Mouse (Mus musculus) heart, embryonic 10.5 days (tissue): ENCODE data around the gene Tnfrsf14. TPM values are rescaled to one million over a fixed set of nuclear protein-coding genes. Genes with fewer than 3 reads are reported as not detected.

Experiments
- DNase-seq: peaks from one replicate; pipeline ENCODE4 v3.0.0-alpha.2; 2017; ENCODE audit warnings: low spot score
- H3K27ac ChIP-seq: fragments of 300-500 bp; sonication (generic); 2 replicates; pipeline ENCODE4 v1.5.1; 2016; ENCODE audit warnings: mild to moderate bottlenecking
- H3K27me3 ChIP-seq: fragments of 300-500 bp; sonication (generic); 2 replicates; pipeline ENCODE4 v1.6.1; 2016; ENCODE audit warnings: mild to moderate bottlenecking; ENCODE audit not compliant: poor library complexity, insufficient read depth, severe bottlenecking
- H3K36me3 ChIP-seq: fragments of 300-500 bp; sonication (generic); 2 replicates; pipeline ENCODE4 v1.6.1; 2016; ENCODE audit warnings: mild to moderate bottlenecking, moderate library complexity
- H3K4me1 ChIP-seq: fragments of 300-500 bp; sonication (generic); 2 replicates; pipeline ENCODE4 v1.6.1; 2016; ENCODE audit warnings: mild to moderate bottlenecking
- H3K4me3 ChIP-seq: fragments of 300-500 bp; sonication (generic); 2 replicates; pipeline ENCODE4 v1.5.1; 2016; ENCODE audit warnings: mild to moderate bottlenecking, moderate library complexity
- H3K9me3 ChIP-seq: fragments of 300-500 bp; sonication (generic); 2 replicates; pipeline ENCODE4 v1.6.1; 2016; ENCODE audit warnings: mild to moderate bottlenecking, moderate library complexity
- WGBS: fragments of 180-500 bp; shearing (Covaris S2); methylation state at CpG from one replicate; pipeline ENCODE4 v1.1.7; 2016; 5-methylcytosine and 5-hydroxymethylcytosine counted together
- polyA plus RNA-seq: library from polyadenylated mRNA; unstranded; fragments of >200 nt; fragmentation: Nextera tagmentation; extraction: Ambion mirVana; gene quantifications from 2 replicates; pipeline ENCODE4 v1.2.1, GENCODE M21; 2016

Tnfrsf14 gene
- polyA plus RNA-seq, 1 experiment from 2014 or later = 1.6 TPM

DNA sequence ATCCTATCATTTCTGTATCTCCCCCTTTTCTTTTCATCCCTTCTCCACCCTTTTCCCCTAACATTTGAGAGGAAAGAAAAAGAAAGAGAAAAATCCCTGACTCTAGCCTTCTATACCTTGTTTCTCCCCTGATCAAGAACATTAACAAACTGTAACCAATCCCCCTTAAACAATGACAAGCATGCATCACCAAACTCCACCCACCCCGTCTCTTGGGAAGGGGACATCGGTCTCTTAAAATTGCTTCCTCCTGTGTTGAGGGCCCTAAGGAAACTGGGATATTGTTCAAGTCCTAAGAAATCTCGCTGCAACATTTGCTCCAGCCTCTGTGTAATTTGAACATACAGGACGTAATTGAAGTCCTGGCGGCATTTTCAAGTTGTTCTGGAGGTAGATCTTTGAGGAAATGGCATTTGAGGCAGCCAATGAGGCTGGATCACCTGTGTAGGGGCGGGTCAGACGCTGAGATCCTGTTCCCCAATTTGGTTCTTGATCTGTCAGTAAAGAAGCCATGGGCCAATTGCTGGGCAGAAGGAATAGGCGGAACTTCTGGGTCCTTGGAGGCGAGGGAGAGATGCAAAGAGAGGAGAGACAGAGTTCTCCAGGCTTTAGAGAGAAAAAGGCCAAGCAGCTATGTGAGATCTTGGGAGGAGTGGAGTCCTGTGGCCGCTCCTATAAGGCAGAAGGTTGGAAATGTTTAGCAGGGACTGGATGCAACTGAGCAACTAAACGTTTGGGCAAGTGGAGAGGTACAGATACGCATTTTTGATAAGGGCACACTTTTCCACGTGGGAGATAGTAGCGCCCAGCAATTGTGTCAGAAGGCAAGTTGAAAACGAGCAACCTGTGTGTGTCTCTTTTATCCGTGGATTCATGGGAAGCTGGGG, 23.9 kb downstream of the Tnfrsf14 start:
- no peaks in the 10 kb centered on the region for H3K9me3 ChIP-seq
- H3K27ac ChIP-seq = peak overlapping the region; percentile 83
- peak overlapping the region; percentile 61 for H3K4me3 ChIP-seq
- H3K27me3 ChIP-seq = 0 out of 2 replicates have a peak, but pooled peaks cover 6% of the 10 kb centered on the region
- DNase-seq = peak; percentile 95
- H3K4me1 ChIP-seq = peaks cover 12% of the 10 kb centered on the region
- H3K36me3 ChIP-seq = no peaks in the 10 kb centered on the region
- WGBS = 1% methylated on average over 16 of the region's 16 CpGs

DNA sequence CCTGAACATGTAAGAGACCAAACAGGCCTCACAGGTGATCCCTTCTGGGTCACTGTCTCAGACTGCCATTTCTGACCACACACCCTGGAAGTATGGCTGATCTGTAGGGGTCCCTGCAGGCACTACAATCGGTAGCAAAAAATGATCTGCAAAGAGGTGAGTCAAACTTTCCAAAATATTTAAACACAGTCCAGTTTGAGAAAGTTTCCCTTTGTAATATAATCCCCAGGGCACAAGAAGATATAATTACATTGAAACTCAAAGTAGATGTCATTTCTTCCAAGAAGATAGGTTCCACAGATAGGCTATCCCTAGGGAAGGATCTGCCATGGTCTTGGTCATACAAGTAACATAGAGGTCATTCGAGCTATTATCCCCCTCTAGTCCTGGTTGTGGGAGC, 26.0 kb downstream of the Tnfrsf14 start:
- no peak overlapping the region for H3K4me3 ChIP-seq
- WGBS = 84% methylated on average over 2 of the region's 2 CpGs
- no peak overlapping the region for H3K27ac ChIP-seq
- H3K9me3 ChIP-seq = no peaks in the 10 kb centered on the region
- no peaks in the 10 kb centered on the region for H3K36me3 ChIP-seq
- H3K4me1 ChIP-seq = peaks cover 19% of the 10 kb centered on the region
- H3K27me3 ChIP-seq = peaks cover 15% of the 10 kb centered on the region; the same call in 1 of the 2 replicates
- DNase-seq = no peak

DNA sequence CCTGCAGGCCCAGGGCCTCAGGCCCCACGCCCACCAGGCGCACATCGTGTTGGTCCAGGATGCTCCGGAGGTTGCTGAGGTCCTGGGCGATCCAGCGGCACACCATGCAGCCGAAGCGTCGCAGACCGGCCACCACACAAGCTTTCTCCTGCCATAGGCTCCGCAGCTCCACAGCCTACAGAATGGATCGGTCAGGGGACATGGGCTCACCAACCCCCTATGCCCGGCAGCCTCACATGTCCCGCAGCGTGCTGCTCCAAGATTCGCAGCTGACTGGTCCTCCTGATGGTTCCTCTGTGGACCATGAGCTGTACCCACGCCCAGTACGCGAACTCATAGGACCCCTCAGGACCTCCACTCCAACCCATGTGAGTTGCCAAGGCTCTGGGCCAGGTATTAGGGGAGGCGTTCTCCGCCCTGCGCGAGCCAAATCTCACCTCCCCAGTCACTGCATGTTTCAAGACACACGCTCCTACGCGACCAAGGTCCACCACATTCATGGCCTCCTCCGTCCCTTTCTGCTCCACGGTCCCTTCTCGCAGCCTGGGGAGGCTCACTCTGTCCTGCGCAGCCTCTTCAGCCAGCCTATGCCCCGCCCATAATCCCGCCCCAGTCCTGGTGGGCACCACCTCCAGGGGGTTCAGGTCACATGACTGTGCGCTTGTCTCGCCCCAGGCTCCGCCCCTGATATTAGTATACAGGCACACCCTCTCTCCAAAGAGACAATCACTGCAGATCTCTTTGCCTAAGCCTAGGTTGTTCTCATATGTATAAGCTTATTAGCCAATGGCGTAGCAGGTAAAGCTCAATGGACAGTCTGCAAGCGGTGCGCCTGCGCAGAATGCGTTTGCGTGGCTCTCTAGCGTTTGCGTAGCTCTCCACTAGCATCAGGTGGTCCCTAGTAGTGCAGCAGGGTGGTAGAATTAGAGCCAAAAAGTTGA, 29.6 kb downstream of the Tnfrsf14 start, which contains the start of gene Fam213b:
TSS of gene Fam213b (minus strand) at position 630 of the 941 bp plus-strand sequence.
- Histone ChIP-seq H3K27ac (peak within 1 kb of the TSS; percentile 80), H3K4me1 (peaks cover 13% of the 10 kb centered on the region)

DNA sequence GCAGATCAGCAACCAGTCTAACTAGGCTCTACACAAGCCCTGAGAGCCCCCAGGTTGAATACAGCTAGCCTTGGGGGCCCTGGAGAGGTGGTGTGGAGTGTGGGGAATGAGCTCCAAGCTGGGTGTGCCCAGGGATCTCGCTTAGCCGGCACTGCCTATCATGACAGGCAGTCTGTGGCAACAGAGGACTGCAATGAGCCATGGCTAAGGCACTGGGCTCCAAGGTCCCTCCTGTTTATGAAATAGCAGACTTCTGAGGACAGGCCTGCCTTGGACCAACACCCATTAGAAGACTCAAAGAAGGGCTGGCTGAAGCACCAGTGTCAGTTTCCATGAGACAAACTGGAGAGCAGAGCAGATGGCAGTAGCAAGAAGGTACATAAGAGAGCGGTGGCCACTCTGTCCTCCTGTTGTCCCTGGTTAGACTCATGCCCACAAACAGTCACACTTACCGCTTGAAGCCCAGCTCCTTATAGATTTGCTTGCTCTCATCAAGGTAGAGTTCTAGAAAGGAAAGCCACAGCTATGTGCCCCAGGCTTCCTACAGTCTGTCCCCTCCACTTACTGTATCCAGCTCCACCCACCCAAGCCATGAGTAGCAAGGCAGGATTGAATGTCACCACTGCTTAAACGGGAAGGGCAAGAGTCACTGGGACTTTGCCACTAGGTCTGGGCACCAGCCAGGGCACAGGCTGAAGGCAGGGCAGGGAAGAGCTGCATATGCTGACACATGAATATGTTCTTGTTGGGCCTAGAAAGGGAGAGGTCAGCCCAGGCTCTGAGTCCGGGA, 30.5 kb downstream of the Tnfrsf14 start:
- DNase-seq = no peak
- 70% methylated on average over 6 of the region's 6 CpGs for WGBS
- Histone ChIP-seq H3K36me3 (no peaks in the 10 kb centered on the region), H3K4me1 (peaks cover 13% of the 10 kb centered on the region), H3K9me3 (no peaks in the 10 kb centered on the region), H3K27me3 (peaks cover 57% of the 10 kb centered on the region), H3K4me3 (peak overlapping the region; percentile 66), H3K27ac (peak overlapping the region; percentile 80; the same call in 1 of the 2 replicates)

More for the DNA sequence above, 29.6 kb downstream of the Tnfrsf14 start, which contains the start of gene Fam213b:
- peaks cover 50% of the 10 kb centered on the region for H3K27me3 ChIP-seq
- H3K4me3 ChIP-seq = peak within 1 kb of the TSS; percentile 66
- DNase-seq = peak; percentile 97
- no peaks in the 10 kb centered on the region for H3K9me3 ChIP-seq
- WGBS = 2% methylated on average over 43 of the region's 43 CpGs
- H3K36me3 ChIP-seq = no peaks in the 10 kb centered on the region

DNA sequence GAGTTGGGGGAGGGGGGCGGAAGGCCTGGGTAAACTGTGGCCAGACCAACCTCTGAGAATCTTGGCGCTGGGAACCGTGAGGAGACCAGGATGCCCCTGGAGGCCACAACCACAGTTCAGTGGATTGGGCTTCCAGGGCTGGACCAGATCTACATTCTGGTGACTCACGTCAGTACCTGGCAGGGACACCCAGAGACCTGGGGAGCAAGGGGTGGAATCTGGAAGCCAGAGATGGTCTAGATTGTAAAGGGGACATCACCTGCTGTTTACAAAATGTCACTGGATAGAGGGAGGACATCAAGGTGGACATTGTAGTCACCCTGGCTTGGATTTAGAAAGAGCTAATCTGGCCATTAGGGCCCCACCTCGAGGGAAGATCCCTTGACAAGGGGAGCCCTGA, 32.8 kb downstream of the Tnfrsf14 start:
- no peaks in the 10 kb centered on the region for H3K36me3 ChIP-seq
- no peak for DNase-seq
- H3K4me3 ChIP-seq = no peak overlapping the region
- H3K4me1 ChIP-seq = peaks cover 13% of the 10 kb centered on the region
- H3K27ac ChIP-seq = no peak overlapping the region
- no peaks in the 10 kb centered on the region for H3K9me3 ChIP-seq
- 75% methylated on average over 5 of the region's 5 CpGs for WGBS
- H3K27me3 ChIP-seq = peaks cover 73% of the 10 kb centered on the region

DNA sequence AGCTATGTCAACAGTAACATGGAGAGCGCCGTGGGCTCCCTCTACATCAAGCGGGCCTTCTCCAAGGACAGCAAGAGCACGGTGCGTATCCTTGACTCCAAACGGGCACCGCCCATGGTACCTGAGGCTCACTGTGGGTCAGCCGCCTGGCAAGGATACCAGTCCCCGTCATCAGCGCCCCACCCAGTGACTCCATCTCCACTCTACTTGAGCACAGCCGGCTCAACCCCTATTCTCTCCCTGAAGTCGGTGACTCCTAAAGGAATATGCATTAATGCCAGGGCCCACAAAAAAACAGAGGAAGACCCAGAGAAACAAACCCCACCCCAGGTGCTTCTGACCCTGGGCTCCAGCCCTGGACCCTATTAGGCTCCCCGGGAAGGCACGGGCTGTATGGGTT, 37.5 kb downstream of the Tnfrsf14 start:
- Histone ChIP-seq H3K36me3 (no peaks in the 10 kb centered on the region), H3K4me3 (no peak overlapping the region), H3K27ac (no peak overlapping the region), H3K9me3 (no peaks in the 10 kb centered on the region), H3K27me3 (peaks cover 65% of the 10 kb centered on the region), H3K4me1 (peaks cover 7% of the 10 kb centered on the region; the same call in 1 of the 2 replicates)
- WGBS = 79% methylated on average over 14 of the region's 14 CpGs
- DNase-seq = no peak

DNA sequence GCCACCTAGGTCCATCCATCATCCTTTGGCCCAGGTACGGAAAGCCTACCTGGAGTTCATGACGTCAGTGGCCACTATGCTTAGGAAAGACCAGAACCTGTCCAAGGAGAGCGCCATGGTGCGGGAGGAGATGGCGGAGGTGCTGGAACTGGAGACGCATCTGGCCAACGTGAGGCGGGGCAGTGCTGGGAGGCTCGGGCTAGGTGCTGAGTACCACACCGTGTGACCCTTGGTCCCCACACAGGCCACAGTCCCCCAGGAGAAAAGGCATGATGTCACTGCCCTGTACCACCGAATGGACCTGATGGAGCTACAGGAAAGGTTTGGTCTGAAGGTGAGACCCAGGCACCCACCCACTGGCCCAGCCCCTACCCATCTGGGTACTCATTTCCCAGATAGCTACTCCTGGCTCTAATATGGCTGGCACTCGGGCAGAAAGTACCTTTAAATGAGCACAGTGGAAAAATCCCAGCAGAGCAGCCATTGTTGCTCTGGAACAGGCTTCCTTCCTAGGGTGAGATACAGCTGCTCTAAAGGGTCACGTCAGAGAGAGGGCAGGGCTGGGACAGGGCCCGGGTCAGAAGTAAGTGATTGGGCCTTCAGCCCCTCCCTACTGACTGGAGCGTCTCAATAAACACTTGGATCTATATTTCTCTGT, 40.6 kb downstream of the Tnfrsf14 start:
- Histone ChIP-seq H3K27ac (no peak overlapping the region), H3K4me1 (peaks cover 7% of the 10 kb centered on the region; the same call in 1 of the 2 replicates), H3K4me3 (no peak overlapping the region), H3K36me3 (no peaks in the 10 kb centered on the region), H3K9me3 (no peaks in the 10 kb centered on the region), H3K27me3 (peaks cover 57% of the 10 kb centered on the region)
- DNase-seq = no peak
- 78% methylated on average over 15 of the region's 15 CpGs for WGBS

DNA sequence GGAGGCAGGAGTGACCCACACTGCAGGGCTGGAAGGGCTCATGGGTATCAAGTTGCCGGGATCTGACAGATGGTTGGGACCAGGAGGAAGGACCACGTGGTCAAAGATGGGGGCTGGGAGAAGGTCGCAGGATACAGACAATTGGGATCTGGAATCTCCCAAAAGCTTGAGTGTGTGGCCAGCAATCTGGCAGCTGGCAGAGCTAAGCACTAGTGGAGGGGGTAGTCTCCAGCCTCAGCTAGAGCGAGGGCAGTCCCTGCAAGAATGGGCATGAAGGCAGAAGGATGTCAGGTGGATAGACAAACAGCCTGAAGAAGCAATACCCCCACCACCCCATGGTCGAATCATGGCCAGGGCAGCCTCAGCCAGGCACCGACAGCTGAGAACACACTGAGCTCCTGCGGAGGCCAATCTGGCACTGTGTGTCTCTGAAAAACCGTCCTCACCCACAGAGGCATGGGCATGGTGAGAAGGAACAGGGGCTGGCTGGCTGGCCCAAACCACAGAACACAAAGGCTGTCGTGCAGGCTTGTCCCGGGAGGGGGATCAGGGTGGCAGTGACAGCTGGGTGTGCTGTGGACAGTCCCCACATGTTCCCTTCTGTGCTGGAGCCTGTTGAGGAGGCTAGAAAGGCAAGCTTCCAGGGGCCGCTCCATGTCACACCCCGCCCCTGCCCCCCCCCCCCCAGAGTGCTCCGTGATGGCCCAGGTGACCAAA, 41.3 kb downstream of the Tnfrsf14 start:
- no peak for DNase-seq
- H3K27me3 ChIP-seq = peaks cover 58% of the 10 kb centered on the region
- H3K9me3 ChIP-seq = no peaks in the 10 kb centered on the region
- H3K36me3 ChIP-seq = no peaks in the 10 kb centered on the region
- H3K4me3 ChIP-seq = no peak overlapping the region
- WGBS = 62% methylated on average over 13 of the region's 13 CpGs
- H3K27ac ChIP-seq = 0 out of 2 replicates have a peak overlapping the region, but pooled peaks have one; percentile 4
- H3K4me1 ChIP-seq = peaks cover 7% of the 10 kb centered on the region; the same call in 1 of the 2 replicates

DNA sequence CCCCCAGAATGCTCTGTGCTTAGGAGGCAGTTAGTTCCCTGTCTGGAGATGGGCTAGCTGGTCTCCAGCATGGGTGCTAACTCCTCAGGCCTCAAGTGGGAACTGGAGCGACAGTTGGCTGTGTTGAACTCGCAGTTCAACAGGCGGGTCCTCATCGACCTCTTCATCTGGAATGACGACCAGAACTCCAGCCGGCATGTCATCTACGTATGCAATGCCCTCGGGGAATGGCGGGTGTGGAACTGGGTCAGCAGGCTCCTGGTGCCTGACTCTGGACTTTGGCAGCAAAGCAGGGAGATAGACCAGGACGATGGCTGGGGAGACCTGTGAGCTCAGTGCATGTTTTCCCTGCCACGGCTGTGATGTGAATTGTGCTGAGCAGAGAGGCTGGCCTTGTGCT, 42.9 kb downstream of the Tnfrsf14 start:
- no peaks in the 10 kb centered on the region for H3K9me3 ChIP-seq
- WGBS = 80% methylated on average over 11 of the region's 11 CpGs
- no peaks in the 10 kb centered on the region for H3K36me3 ChIP-seq
- H3K27ac ChIP-seq = no peak overlapping the region
- no peak overlapping the region for H3K4me3 ChIP-seq
- DNase-seq = no peak
- peaks cover 18% of the 10 kb centered on the region for H3K4me1 ChIP-seq
- H3K27me3 ChIP-seq = peaks cover 50% of the 10 kb centered on the region; the same call in 1 of the 2 replicates

DNA sequence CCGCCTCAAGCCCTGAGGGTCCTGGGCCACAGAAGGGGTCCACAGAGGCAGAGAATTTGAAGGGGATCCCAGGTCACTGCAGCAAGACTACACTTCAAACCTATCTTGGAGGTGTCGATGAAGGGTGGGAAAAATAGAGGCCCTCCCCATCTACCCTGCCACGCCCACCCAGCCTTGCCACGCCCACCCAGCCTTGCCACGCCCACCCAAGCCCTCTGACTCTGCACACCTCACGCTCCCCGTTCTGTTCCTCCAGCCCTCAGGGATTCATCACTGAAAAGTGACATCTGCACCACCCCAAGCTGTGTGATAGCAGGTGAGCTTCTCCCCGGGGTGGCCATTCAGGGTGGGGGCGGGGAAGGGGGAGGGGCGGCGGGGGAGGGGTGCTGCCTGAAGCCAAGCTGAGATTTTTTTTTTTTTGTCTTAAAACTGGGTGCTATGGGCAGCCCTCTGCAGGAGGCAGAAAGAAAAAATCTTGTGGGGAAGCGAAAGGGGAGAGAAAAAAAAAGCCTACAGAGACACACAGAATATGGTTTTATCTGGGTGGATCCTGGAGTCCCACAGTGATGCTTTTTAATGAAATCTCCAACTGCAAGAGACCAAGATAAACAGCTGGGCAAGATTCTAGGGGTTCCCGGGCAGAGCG, 46.2 kb downstream of the Tnfrsf14 start:
- H3K9me3 ChIP-seq = no peaks in the 10 kb centered on the region
- 0 out of 2 replicates have a peak overlapping the region, but pooled peaks have one; percentile 24 for H3K27ac ChIP-seq
- 25% methylated on average over 14 of the region's 14 CpGs for WGBS
- no peaks in the 10 kb centered on the region for H3K36me3 ChIP-seq
- H3K4me1 ChIP-seq = peaks cover 30% of the 10 kb centered on the region
- no peak for DNase-seq
- H3K27me3 ChIP-seq = peaks cover 35% of the 10 kb centered on the region; the same call in 1 of the 2 replicates
- H3K4me3 ChIP-seq = no peak overlapping the region

DNA sequence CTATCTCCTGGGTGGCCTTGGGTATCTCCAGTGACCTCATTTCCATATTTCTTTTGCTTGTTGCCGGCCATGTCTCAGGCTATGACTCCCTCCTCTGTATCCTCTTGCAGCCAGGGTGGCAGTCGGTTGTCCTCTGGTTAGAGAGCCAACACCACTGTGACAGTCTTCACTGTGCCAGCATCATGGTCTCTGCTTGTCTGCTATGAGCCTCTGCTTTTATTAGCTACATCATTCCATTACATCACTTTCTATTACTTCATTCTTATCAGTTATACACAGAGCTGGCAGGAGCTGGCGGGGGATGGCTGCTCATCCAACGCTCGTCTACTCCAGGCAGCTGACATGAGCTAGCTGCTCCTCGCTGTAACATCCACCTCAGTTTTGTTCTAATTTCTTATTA, 47.6 kb downstream of the Tnfrsf14 start:
- no peak for DNase-seq
- WGBS = 54% methylated on average over 6 of the region's 6 CpGs
- H3K27ac ChIP-seq = peak overlapping the region; percentile 24; the same call in 1 of the 2 replicates

More for the DNA sequence above, 47.6 kb downstream of the Tnfrsf14 start:
- Histone ChIP-seq H3K9me3 (no peaks in the 10 kb centered on the region), H3K36me3 (no peaks in the 10 kb centered on the region), H3K4me1 (peaks cover 25% of the 10 kb centered on the region), H3K4me3 (no peak overlapping the region), H3K27me3 (peaks cover 30% of the 10 kb centered on the region; the same call in 1 of the 2 replicates)
